13 mouse cellular contexts compared by ENCODE assay signal in the genomic region with DNA sequence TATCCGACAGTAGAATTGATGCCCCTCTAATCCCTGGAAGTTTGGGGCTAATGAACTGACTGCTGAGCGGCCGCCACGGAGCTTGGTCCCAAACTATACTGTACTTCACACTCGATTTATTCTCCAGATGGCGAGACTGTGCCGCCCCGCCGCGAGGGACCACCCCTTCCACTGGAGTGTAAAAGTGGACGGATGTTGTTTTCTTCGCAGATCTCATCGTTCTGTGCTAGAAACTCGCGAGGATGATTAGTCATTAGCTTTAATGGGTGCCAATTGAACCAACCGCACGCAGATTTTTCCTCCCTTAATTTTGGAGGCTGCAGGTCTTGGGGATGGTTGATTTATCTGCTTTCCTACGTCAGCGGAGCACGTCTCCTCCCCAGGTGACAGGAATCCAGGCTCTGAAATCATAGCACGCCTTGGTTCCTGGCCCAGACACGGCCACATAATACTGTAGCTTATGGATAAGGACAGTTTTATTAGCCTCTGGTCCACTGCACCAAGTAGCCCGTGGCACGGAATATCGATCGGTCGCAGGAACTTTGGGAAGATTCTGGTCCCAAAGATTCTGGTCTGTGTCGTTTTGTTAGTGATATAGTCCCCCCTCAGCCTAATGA.
DNase-seq lines count a peak whose midpoint lies in the region; ATAC-seq and TF ChIP-seq lines count a peak whose summit lies in the region.
"Had no signal": no experiment of that assay in that cellular context is flagged by ENCODE, and none has a peak within 500 bp of the region (broad histone marks: within the 10 kb centered on the region; RNA-seq: fewer than 3 reads in every experiment).

No protein-coding gene starts in this region.

- no peak overlapping the region for H3K27ac ChIP-seq in kidney, embryonic 15.5 days
- no peak overlapping the region for H3K27ac ChIP-seq in limb, embryonic 14.5 days (replicated peaks; ENCODE audit: low read depth, low read length)
- no peak overlapping the region for H3K27ac ChIP-seq in intestine, embryonic 16.5 days (ENCODE audit: low read length)
- H3K27ac ChIP-seq: layer of hippocampus, adult 2 months had no signal

- 0 out of 2 replicates have a peak, but pooled peaks cover 2% of the 10 kb centered on the region for H3K27me3 ChIP-seq in kidney, embryonic 15.5 days
- peaks cover 26% of the 10 kb centered on the region for H3K27me3 ChIP-seq in limb, embryonic 14.5 days (ENCODE audit: control insufficient read depth, insufficient read depth, low read length)
- no peaks in the 10 kb centered on the region for H3K27me3 ChIP-seq in intestine, embryonic 16.5 days (replicated peaks; ENCODE audit: control insufficient read depth, insufficient read depth, low read length)

- H3K4me2 ChIP-seq in kidney, embryonic 15.5 days = peak overlapping the region; percentile 44
- peak overlapping the region; percentile 17; the same call in 1 of the 2 replicates for H3K4me2 ChIP-seq in limb, embryonic 14.5 days (replicated peaks; ENCODE audit: low read depth, low read length, severe bottlenecking)
- no peak overlapping the region for H3K4me2 ChIP-seq in intestine, embryonic 16.5 days (ENCODE audit: low read depth, low read length)

- H3K36me3 ChIP-seq in kidney, embryonic 15.5 days = no peaks in the 10 kb centered on the region
- H3K36me3 ChIP-seq in limb, embryonic 14.5 days (ENCODE audit: control insufficient read depth, insufficient read depth, low read length) = no peaks in the 10 kb centered on the region
- H3K36me3 ChIP-seq in intestine, embryonic 16.5 days (ENCODE audit: control insufficient read depth, insufficient read depth, low read length) = no peaks in the 10 kb centered on the region

- peak; percentile 66; the same call in 1 of the 2 replicates for ATAC-seq in kidney, embryonic 15.5 days (replicated peaks; ENCODE audit: low FRiP score)
- ATAC-seq in limb, embryonic 14.5 days (ENCODE audit: low FRiP score, low read depth) = no peak
- no peak for ATAC-seq in CD4-positive, CD25-positive, alpha-beta regulatory T cell, adult 4 months
- no peak for ATAC-seq in intestine, embryonic 16.5 days

- no peak overlapping the region for H3K9ac ChIP-seq in kidney, embryonic 15.5 days
- no peak overlapping the region for H3K9ac ChIP-seq in limb, embryonic 14.5 days (ENCODE audit: low read depth, low read length, severe bottlenecking)
- no peak overlapping the region for H3K9ac ChIP-seq in intestine, embryonic 16.5 days (ENCODE audit: low read depth, low read length)

- WGBS in kidney, embryonic 15.5 days = 56% methylated on average over 28 of the region's 28 CpGs
- WGBS in limb, embryonic 14.5 days = 58% methylated on average over 28 of the region's 28 CpGs
- WGBS in intestine, embryonic 16.5 days = 83% methylated on average over 28 of the region's 28 CpGs

- TF ChIP-seq POLR2A in limb, embryonic 14.5 days (IDR thresholded peaks at IDR 0.05; ENCODE audit: borderline replicate concordance, extremely low read depth, insufficient read depth, insufficient read length) = no peak

- H3K4me1 ChIP-seq in kidney, embryonic 15.5 days = peaks cover 14% of the 10 kb centered on the region
- no peaks in the 10 kb centered on the region; the same call in 1 of the 2 replicates for H3K4me1 ChIP-seq in limb, embryonic 14.5 days (ENCODE audit: control insufficient read depth, insufficient read depth, low read length)
- no peaks in the 10 kb centered on the region for H3K4me1 ChIP-seq in intestine, embryonic 16.5 days (ENCODE audit: control insufficient read depth, insufficient read depth, low read length)

- H3K9me3 ChIP-seq in kidney, embryonic 15.5 days (replicated peaks) = no peaks in the 10 kb centered on the region
- H3K9me3 ChIP-seq in limb, embryonic 14.5 days (ENCODE audit: control insufficient read depth, low read length) = no peaks in the 10 kb centered on the region
- H3K9me3 ChIP-seq in intestine, embryonic 16.5 days (ENCODE audit: control insufficient read depth, low read length) = no peaks in the 10 kb centered on the region

- DNase-seq in kidney, adult 9 months = no peak
- DNase-seq in brain, adult 2 months (ENCODE audit: low read depth, low spot score) = peak; percentile 80
- DNase-seq in cerebellum, postnatal 10 days = peak; percentile 95 to 97
- no peak for DNase-seq in limb, embryonic 14.5 days (ENCODE audit: low spot score)
- DNase-seq in lung, postnatal 36 days = no peak
- DNase-seq: adrenal gland, postnatal 36 days; embryo, embryonic 11 days; heart, postnatal 10 days; liver had no signal

- no peak overlapping the region for H3K4me3 ChIP-seq in kidney, embryonic 15.5 days (replicated peaks)
- H3K4me3 ChIP-seq in limb, embryonic 14.5 days (replicated peaks; ENCODE audit: low read length) = no peak overlapping the region
- H3K4me3 ChIP-seq in intestine, embryonic 16.5 days (ENCODE audit: low read length) = no peak overlapping the region
- H3K4me3 ChIP-seq: layer of hippocampus, adult 2 months had no signal

Comparison
In these comparisons a context has a peak if more than half of its experiments do, and no peak if none do; other contexts are left out.
1. DNase-seq: peak in brain, adult 2 months (single experiment) and cerebellum, postnatal 10 days (2 of 2); none in kidney, adult 9 months (single experiment), limb, embryonic 14.5 days (single experiment) and lung, postnatal 36 days (single experiment).